Mouse (Mus musculus): Measurements from ENCODE around the gene Crybg2. TPM values are rescaled to one million over a fixed set of nuclear protein-coding genes. Genes with fewer than 3 reads are reported as not detected.

Gene Crybg2
- polyA plus RNA-seq, 1 experiment from 2014 or later = 17.3 TPM

DNA sequence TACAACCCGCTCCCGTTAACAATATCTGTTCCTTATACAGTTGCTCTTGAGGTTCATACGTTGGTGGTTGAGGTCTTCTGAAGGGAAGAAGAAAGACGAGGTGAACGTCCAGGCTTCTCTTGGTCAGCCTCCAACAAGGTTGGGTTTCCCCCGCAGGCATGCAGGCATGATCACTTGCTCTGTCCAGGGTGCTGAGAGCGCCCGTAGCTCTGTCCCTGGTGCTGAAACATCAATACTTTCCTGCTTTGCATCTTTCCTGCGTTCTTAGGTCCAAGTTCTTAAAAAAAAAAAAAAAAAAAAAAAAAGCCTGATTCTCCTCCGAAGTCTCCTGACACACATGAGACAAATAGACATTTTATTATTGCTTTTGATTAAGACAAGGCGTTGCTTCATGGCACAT lies 40.0 kb upstream of the Crybg2 start:
- Histone ChIP-seq H3K9ac (no peak overlapping the region), H3K4me2 (no peak overlapping the region), H3K4me1 (peaks cover 18% of the 10 kb centered on the region), H3K27ac (no peak overlapping the region), H3K9me3 (no peaks in the 10 kb centered on the region), H3K27me3 (peaks cover 48% of the 10 kb centered on the region), H3K36me3 (no peaks in the 10 kb centered on the region), H3K4me3 (no peak overlapping the region)
- WGBS = 4% methylated on average over 11 of the region's 11 CpGs
- ATAC-seq (ENCODE audit: insufficient number of reproducible peaks, low FRiP score, low TSS enrichment, low read depth) = no peak

DNA sequence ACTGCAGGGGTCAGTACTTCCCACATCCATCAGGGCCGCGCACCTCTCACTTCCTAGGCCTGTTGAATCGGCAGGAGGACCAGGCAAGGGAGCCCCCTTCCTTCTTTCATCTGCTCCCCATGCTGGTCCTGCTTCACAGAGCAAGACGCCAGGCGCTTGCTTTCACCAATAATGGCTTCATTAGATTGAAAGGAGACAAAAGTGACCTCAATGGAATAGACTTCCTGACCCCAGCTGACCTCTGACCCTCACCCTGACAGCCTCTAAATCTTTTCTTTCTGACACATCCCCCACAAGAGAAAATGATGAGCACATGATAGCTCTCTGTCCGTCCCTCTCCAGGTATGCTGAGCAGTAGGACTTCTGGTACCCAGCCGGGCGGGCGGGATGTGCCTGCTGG lies 34.8 kb upstream of the Crybg2 start:
- H3K4me2 ChIP-seq = no peak overlapping the region
- no peak overlapping the region for H3K4me3 ChIP-seq
- H3K4me1 ChIP-seq = no peaks in the 10 kb centered on the region
- H3K9me3 ChIP-seq = no peaks in the 10 kb centered on the region
- no peak overlapping the region for H3K9ac ChIP-seq
- 52% methylated on average over 9 of the region's 9 CpGs for WGBS
- H3K27me3 ChIP-seq = no peaks in the 10 kb centered on the region
- no peak for ATAC-seq (ENCODE audit: insufficient number of reproducible peaks, low FRiP score, low TSS enrichment, low read depth)
- no peaks in the 10 kb centered on the region for H3K36me3 ChIP-seq
- H3K27ac ChIP-seq = no peak overlapping the region

DNA sequence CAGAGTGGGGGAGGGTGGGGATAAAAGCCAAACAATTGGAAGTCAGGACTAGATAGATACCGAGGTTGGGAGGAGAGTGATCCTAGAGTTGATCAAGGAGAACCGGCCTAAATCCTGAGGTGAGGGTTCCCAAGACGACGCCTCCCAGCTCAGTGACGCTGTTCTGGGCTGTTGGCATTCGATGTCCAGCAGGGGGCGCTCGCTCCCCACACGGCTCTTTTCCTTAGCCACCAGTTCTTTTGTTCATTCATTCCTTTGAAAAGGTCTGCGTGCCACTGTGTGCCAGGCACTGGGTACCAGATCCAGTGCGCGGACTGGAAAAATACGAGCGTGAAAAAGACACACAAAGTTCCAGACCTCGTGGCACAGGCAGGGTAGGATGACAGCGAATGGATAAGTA lies 24.7 kb upstream of the Crybg2 start:
- Histone ChIP-seq H3K9ac (no peak overlapping the region), H3K27ac (no peak overlapping the region), H3K36me3 (no peaks in the 10 kb centered on the region), H3K4me2 (no peak overlapping the region), H3K4me1 (no peaks in the 10 kb centered on the region), H3K9me3 (no peaks in the 10 kb centered on the region), H3K4me3 (no peak overlapping the region), H3K27me3 (no peaks in the 10 kb centered on the region)
- no peak; the same call in 1 of the 2 replicates for ATAC-seq (ENCODE audit: insufficient number of reproducible peaks, low FRiP score, low TSS enrichment, low read depth)
- WGBS = 6% methylated on average over 16 of the region's 16 CpGs

DNA sequence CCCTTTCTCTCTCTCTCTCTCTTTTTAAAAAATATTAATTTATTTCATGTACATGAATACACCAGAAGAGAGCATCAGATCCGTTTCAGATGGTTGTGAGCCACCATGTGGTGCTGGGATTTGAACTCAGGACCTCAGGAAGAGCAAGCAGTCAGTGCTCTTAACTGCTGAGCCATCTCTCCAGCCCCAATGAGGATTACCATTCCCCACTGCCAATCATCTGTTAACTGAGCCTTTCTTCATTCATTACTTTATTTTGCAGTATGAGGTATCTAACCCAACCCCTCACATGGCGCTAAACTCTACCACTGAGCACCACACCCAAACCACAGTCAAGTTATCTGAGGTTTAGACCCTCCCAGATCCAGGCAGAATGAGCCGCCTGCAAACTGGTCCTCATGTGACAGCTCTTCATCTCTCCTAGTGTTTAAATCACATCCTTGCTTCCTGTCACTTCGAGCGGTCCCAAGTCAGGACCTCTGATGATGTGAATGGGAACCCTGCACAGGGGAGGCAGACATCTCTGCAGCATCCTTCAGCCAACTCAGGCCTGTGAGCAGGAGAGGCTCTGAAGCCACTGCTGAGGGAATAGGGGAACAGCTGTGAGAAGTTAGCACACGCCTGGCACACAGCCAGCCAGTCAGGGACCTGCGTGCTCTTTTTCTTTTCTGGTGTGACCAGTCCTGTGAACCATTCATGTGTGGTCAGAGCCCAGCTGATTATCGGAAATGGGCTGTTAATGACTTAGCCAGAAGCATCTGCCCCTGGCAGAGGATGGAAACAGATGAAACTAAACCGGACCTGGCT lies 19.1 kb upstream of the Crybg2 start:
- ATAC-seq (ENCODE audit: insufficient number of reproducible peaks, low FRiP score, low TSS enrichment, low read depth) = 0 out of 2 replicates have a peak, but pooled peaks have one; percentile 48
- 38% methylated on average over 9 of the region's 9 CpGs for WGBS
- H3K9ac ChIP-seq = no peak overlapping the region

DNA sequence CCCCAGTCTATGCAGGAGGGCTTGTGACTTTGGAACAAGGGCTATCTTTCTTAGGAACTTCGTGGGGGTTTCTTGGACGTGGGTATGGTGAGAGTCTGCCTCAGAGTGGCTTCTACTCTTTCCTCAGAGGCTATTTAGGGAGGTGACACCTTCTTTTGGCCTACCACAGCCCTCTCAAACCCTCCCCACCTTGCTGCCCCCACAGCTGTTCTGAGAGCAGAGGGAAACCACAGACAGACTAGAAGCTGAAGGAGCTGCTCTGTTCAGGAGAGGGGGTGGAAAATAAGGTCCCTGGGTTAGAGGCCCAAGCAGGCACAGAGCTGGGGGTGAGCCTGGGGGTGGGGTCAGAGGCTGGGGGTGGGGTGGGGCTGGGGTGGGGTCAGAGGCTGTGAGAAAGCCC lies 17.6 kb upstream of the Crybg2 start:
- no peak overlapping the region for H3K9ac ChIP-seq
- no peaks in the 10 kb centered on the region for H3K36me3 ChIP-seq
- H3K4me3 ChIP-seq = no peak overlapping the region
- ATAC-seq (ENCODE audit: insufficient number of reproducible peaks, low FRiP score, low TSS enrichment, low read depth) = no peak
- peaks cover 6% of the 10 kb centered on the region for H3K4me1 ChIP-seq
- WGBS = 40% methylated on average over 2 of the region's 2 CpGs
- H3K27me3 ChIP-seq = no peaks in the 10 kb centered on the region
- no peaks in the 10 kb centered on the region for H3K9me3 ChIP-seq
- H3K27ac ChIP-seq = no peak overlapping the region
- no peak overlapping the region for H3K4me2 ChIP-seq

More for the DNA sequence above, 19.1 kb upstream of the Crybg2 start:
- Histone ChIP-seq H3K27me3 (no peaks in the 10 kb centered on the region), H3K36me3 (no peaks in the 10 kb centered on the region), H3K27ac (no peak overlapping the region), H3K4me3 (no peak overlapping the region), H3K4me1 (peaks cover 6% of the 10 kb centered on the region), H3K4me2 (no peak overlapping the region), H3K9me3 (no peaks in the 10 kb centered on the region)

DNA sequence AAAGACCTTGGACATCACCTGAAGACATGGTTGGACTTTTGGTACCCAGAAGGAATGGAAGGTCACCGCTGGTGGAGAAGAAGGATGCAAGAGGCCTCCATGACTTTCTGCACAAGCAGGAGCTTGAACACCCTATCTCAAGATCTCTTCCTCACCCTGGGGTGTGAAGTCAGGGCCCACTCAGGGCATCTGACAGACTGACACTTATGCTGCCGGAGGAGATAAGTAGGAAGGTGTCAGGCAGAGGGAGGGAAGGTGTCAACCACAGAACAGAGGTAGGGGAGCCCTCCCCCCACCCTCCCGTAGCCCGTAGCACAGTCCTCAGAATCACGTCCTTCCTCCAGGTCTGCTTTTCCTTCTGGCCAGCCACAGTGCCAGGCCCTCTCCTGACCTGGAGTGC lies 13.0 kb upstream of the Crybg2 start:
- Histone ChIP-seq H3K9me3 (no peaks in the 10 kb centered on the region), H3K27me3 (no peaks in the 10 kb centered on the region), H3K4me1 (peaks cover 4% of the 10 kb centered on the region), H3K4me3 (no peak overlapping the region), H3K9ac (no peak overlapping the region), H3K27ac (no peak overlapping the region), H3K36me3 (no peaks in the 10 kb centered on the region), H3K4me2 (no peak overlapping the region)
- no peak for ATAC-seq (ENCODE audit: insufficient number of reproducible peaks, low FRiP score, low TSS enrichment, low read depth)
- WGBS = 53% methylated on average over 5 of the region's 5 CpGs

DNA sequence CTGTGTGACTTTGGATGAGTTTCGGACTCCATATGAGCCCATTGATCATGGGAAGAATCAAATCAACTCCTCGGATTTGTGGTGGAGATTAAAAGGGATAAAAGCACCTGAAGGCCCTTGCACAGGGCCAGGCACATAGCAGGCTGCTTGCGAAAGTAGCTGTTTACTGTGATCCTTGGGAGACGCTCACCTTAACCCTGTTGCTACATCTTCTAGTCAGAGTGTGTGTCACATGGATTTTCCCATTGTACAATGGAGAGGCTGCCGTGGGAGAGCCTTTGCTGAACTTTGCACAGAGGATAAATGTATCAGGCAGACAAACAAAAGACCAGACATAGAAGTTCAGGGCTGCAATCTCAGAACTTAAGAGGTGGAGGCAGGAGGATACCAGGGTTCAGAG lies 8.7 kb upstream of the Crybg2 start:
- H3K9ac ChIP-seq = no peak overlapping the region
- no peak for ATAC-seq (ENCODE audit: insufficient number of reproducible peaks, low FRiP score, low TSS enrichment, low read depth)
- no peak overlapping the region for H3K4me2 ChIP-seq
- no peaks in the 10 kb centered on the region for H3K27me3 ChIP-seq
- H3K9me3 ChIP-seq = no peaks in the 10 kb centered on the region
- H3K27ac ChIP-seq = no peak overlapping the region
- peaks cover 7% of the 10 kb centered on the region for H3K4me1 ChIP-seq
- no peaks in the 10 kb centered on the region for H3K36me3 ChIP-seq
- H3K4me3 ChIP-seq = no peak overlapping the region
- 82% methylated on average over 5 of the region's 5 CpGs for WGBS

DNA sequence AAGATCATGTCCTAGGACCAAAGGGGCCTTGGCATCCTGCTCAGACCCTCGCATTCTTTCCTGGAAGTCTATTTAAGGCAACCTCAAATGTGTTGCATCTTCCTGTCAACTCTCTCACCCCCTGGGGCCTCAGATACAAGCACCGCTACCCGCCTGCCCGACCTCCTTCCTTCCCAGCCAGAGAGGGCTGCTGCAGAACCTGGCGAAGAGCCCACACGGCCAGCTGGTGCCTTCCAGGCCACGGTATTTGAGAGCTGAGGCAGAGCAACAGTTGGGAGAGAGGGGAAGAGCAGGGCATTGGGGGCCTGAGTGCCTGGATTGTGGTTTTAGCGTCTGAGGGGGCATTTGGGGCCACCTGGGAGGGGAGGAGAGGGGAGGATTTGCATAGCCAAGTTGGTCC lies 8.1 kb upstream of the Crybg2 start:
- no peak overlapping the region for H3K9ac ChIP-seq
- WGBS = 22% methylated on average over 8 of the region's 8 CpGs

DNA sequence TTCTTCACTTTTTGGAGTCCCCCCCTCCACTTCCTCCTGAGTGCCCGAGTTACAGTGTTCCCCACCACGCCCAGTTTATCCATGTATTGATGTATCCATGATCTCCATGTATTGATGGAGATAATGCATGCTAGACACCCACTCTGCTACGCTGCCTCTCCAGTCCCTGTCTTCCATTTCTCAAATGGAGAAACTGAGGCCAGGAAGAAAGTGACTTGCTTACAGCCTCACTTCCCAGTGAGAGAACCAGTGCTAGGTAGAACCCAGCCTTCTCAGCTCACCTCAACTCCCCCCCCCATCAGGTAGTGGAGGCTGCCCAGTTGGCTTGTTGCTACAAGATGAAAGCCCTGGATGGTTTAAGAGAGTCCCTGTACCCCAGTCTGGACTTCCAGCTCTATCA lies 7.1 kb upstream of the Crybg2 start, which contains the start of gene Zfp683:
Zfp683 (plus strand) TSS at position 301 of the 400 bp plus-strand sequence.
- no peak for ATAC-seq (ENCODE audit: insufficient number of reproducible peaks, low FRiP score, low TSS enrichment, low read depth)
- Histone ChIP-seq H3K4me2 (no peak within 1 kb of the TSS), H3K4me1 (peaks cover 7% of the 10 kb centered on the region), H3K36me3 (no peaks in the 10 kb centered on the region), H3K27ac (no peak within 1 kb of the TSS), H3K4me3 (no peak within 1 kb of the TSS), H3K27me3 (no peaks in the 10 kb centered on the region), H3K9ac (no peak within 1 kb of the TSS), H3K9me3 (no peaks in the 10 kb centered on the region)
- WGBS = 81% methylated on average over 3 of the region's 3 CpGs

More for the DNA sequence above, 8.1 kb upstream of the Crybg2 start:
- ATAC-seq (ENCODE audit: insufficient number of reproducible peaks, low FRiP score, low TSS enrichment, low read depth) = no peak; the same call in 1 of the 2 replicates
- Histone ChIP-seq H3K27me3 (no peaks in the 10 kb centered on the region), H3K27ac (no peak overlapping the region), H3K36me3 (no peaks in the 10 kb centered on the region), H3K9me3 (no peaks in the 10 kb centered on the region), H3K4me3 (no peak overlapping the region), H3K4me2 (no peak overlapping the region), H3K4me1 (peaks cover 7% of the 10 kb centered on the region)

DNA sequence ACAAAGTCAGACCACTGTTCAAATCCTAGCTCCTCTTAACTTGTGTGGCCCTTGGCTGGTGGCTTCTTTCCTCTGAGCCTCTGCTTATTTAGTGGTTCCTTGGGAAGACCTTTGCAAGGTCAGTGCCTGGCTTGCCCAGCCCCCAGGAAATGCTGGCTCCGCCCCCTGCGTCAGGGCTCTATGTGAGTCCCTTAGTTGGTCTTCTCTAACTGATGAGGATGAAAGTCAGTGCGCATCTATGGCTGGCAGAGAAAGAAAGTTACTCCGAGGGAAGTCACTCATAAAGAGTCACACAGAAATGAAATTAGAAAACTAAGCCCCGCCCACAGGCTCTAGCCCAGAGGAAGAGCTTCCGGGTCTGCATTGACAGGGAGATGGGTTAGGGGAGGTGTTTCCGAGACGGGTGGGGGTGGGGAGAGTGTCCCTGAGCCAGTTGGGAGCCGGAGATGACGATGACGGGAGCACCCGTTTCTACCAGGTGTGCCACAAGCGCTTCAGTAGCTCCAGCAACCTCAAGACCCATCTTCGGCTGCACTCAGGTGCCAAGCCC lies 2.4 kb upstream of the Crybg2 start:
- 27% methylated on average over 14 of the region's 14 CpGs for WGBS
- no peak overlapping the region; the same call in 1 of the 2 replicates for H3K4me2 ChIP-seq
- H3K4me3 ChIP-seq = no peak overlapping the region
- peaks cover 8% of the 10 kb centered on the region; the same call in 1 of the 2 replicates for H3K4me1 ChIP-seq
- H3K36me3 ChIP-seq = no peaks in the 10 kb centered on the region
- ATAC-seq (ENCODE audit: insufficient number of reproducible peaks, low FRiP score, low TSS enrichment, low read depth) = no peak
- H3K9me3 ChIP-seq = no peaks in the 10 kb centered on the region
- H3K27me3 ChIP-seq = peaks cover 9% of the 10 kb centered on the region; the same call in 1 of the 2 replicates
- no peak overlapping the region for H3K27ac ChIP-seq
- no peak overlapping the region for H3K9ac ChIP-seq

DNA sequence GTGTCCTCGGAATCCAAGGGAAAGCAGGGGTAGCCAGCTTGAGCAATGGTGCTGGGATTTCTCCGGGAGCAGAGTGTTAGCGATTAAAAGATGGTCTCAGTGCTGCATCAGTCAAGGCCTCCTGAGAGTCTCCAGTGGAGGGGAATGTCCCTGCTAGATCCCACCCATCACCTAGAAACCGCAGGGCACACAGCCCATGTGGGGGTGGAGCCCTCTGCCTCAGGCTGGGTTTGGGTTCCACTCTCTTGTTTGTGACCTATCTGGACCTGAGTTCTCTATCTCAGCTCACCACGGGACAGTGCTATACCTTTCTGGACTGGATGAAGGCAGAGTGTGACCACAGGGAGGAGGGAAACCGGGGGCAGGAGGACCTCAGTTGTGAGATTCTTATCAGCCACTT lies 1.7 kb upstream of the Crybg2 start:
- H3K9me3 ChIP-seq = no peaks in the 10 kb centered on the region
- H3K36me3 ChIP-seq = no peaks in the 10 kb centered on the region
- peaks cover 9% of the 10 kb centered on the region; the same call in 1 of the 2 replicates for H3K27me3 ChIP-seq
- H3K4me1 ChIP-seq = peaks cover 8% of the 10 kb centered on the region; the same call in 1 of the 2 replicates
- no peak overlapping the region for H3K27ac ChIP-seq
- no peak for ATAC-seq (ENCODE audit: insufficient number of reproducible peaks, low FRiP score, low TSS enrichment, low read depth)
- WGBS = 85% methylated on average over 6 of the region's 6 CpGs
- H3K4me3 ChIP-seq = no peak overlapping the region
- no peak overlapping the region for H3K9ac ChIP-seq
- no peak overlapping the region for H3K4me2 ChIP-seq

DNA sequence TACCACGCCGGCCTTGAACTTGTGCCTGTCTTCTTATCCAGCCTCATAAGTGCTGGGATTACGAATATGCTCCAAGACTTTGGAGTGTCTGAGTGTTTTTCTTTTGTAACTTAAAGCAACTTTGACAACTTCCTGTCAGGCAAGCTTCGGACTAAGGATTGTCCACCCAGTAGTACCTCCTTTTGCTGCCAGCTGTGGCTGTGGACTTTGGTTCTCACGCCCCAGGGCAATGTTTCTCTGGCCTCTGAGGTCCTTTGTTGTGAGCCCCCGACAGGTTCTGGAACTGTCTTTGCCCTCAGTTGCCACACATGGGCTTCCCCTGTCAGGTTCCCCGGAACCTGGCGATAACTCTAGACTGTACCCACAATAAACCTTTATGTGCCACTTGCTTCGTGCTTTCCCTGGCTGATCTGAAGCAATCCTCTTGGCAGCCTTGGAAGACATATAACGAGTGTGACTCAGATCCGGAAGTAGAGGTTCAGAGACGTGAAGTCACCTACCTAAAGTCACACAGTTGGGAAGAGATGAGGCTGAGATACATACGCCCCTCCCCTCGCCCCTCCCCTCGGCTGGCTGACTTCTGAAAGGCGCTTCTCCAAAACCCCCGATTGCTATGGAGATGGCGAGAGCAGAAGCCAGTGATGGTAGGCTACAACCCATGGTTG lies 683 bp downstream of the Crybg2 start:
- WGBS = 53% methylated on average over 18 of the region's 18 CpGs
- H3K9me3 ChIP-seq = no peaks in the 10 kb centered on the region
- no peak overlapping the region for H3K27ac ChIP-seq
- no peak overlapping the region for H3K9ac ChIP-seq
- no peaks in the 10 kb centered on the region for H3K36me3 ChIP-seq
- no peak for ATAC-seq (ENCODE audit: insufficient number of reproducible peaks, low FRiP score, low TSS enrichment, low read depth)
- peaks cover 13% of the 10 kb centered on the region; the same call in 1 of the 2 replicates for H3K4me1 ChIP-seq
- peaks cover 24% of the 10 kb centered on the region for H3K27me3 ChIP-seq
- no peak overlapping the region for H3K4me2 ChIP-seq
- no peak overlapping the region for H3K4me3 ChIP-seq
